Mouse (Mus musculus) spleen, adult 2 months (tissue): ENCODE results near the gene Mmp13. TPM values are rescaled to one million over a fixed set of nuclear protein-coding genes. Genes with fewer than 3 reads are reported as not detected.
"Not testable (repeated sequence)": the region's sequence is repeated elsewhere in the genome, so short reads cannot be mapped to it uniquely, and the experiment has no call there.

Experiments used
- DNase-seq, 2 experiments: peaks; one replicate each; pipeline versions ENCODE4 v3.0.0 to v3.0.0-alpha.2; 2012 to 2021; ENCODE audit warnings: low spot score in 2 of 2, low read depth in 1 of 2
- H3K27ac ChIP-seq: fragments of 200-500 bp; 2 replicates; pipeline ENCODE4 v1.5.1; 2012; ENCODE audit warnings: low read length, inconsistent platforms; ENCODE audit not compliant: insufficient read depth
- H3K27me3 ChIP-seq: fragments of 200-500 bp; 2 replicates; pipeline ENCODE4 v1.6.1; 2012; ENCODE audit warnings: mild to moderate bottlenecking, moderate library complexity, low read length, inconsistent platforms; ENCODE audit not compliant: control insufficient read depth, insufficient read depth
- H3K36me3 ChIP-seq: fragments of 200-500 bp; 2 replicates; pipeline ENCODE4 v1.6.1; 2012; ENCODE audit warnings: mild to moderate bottlenecking, low read length, inconsistent platforms; ENCODE audit not compliant: control insufficient read depth, insufficient read depth
- H3K4me1 ChIP-seq: fragments of 200-500 bp; 2 replicates; pipeline ENCODE4 v1.6.1; 2011; ENCODE audit warnings: inconsistent platforms; ENCODE audit not compliant: control insufficient read depth, insufficient read depth, insufficient read length
- H3K4me3 ChIP-seq: fragments of 200-500 bp; 2 replicates; pipeline ENCODE4 v1.5.1; 2011; ENCODE audit warnings: mild to moderate bottlenecking, inconsistent platforms; ENCODE audit not compliant: insufficient read depth, insufficient read length; ENCODE audit errors: extremely low read depth
- CTCF ChIP-seq: fragments of 200-500 bp; IDR thresholded peaks from 2 replicates; pipeline ENCODE4 v1.5.1; 2011; ENCODE audit warnings: mild to moderate bottlenecking, inconsistent platforms; ENCODE audit not compliant: insufficient read depth, insufficient read length, insufficient replicate concordance; ENCODE audit errors: extremely low read depth
- POLR2A ChIP-seq: fragments of 200-500 bp; IDR thresholded peaks from 2 replicates; pipeline ENCODE4 v1.6.1; 2011; ENCODE audit warnings: low read depth, low read length, inconsistent platforms
- WGBS: fragments of 180-500 bp; shearing (Covaris S2); methylation state at CpG from one replicate; pipeline ENCODE4 v1.1.7; 2018; 5-methylcytosine and 5-hydroxymethylcytosine counted together
- polyA plus RNA-seq: library from polyadenylated mRNA; depleted of rRNA; stranded (reverse); fragments of >200 nt; gene quantifications from 2 replicates; pipeline ENCODE4 v1.2.3, GENCODE M21; 2012; rRNA removed

The Mmp13 gene
- polyA plus RNA-seq, 1 experiment, result 0.05 TPM

- no peaks in the 10 kb centered on the region for H3K36me3 ChIP-seq
- no peaks in the 10 kb centered on the region for H3K27me3 ChIP-seq
- H3K4me1 ChIP-seq, result no peaks in the 10 kb centered on the region
- no peak overlapping the region for H3K4me3 ChIP-seq
- H3K27ac ChIP-seq, result no peak overlapping the region
- DNase-seq, result no peak
- 94% methylated on average over 7 of the region's 7 CpGs for WGBS
- TF ChIP-seq CTCF, result no peak
- no peak for TF ChIP-seq POLR2A
Measured at GRCm38 (mm10) chr9:7282565-7283302, 10.4 kb downstream of the Mmp13 start.

- 91% methylated on average over 2 of the region's 2 CpGs for WGBS
Measured at GRCm38 (mm10) chr9:7283303-7283684, 11.0 kb downstream of the Mmp13 start.

GRCm38 (mm10) chr9:7289501-7289900 lies 17.2 kb downstream of the Mmp13 start:
- TF ChIP-seq CTCF (no peak), POLR2A (no peak)
- H3K27ac ChIP-seq, result no peak overlapping the region
- no peak for DNase-seq
- no peaks in the 10 kb centered on the region for H3K4me1 ChIP-seq
- WGBS, result 85% methylated on average over 2 of the region's 2 CpGs
- no peaks in the 10 kb centered on the region for H3K27me3 ChIP-seq
- H3K4me3 ChIP-seq, result no peak overlapping the region
- H3K36me3 ChIP-seq, result no peaks in the 10 kb centered on the region

More at GRCm38 (mm10) chr9:7283303-7283684, 11.0 kb downstream of the Mmp13 start:
- not testable (repeated sequence) for H3K36me3 ChIP-seq, H3K27me3 ChIP-seq, H3K4me1 ChIP-seq, H3K4me3 ChIP-seq, DNase-seq, H3K27ac ChIP-seq

GRCm38 (mm10) chr9:7289901-7290300 lies 17.6 kb downstream of the Mmp13 start:
- no peak overlapping the region for H3K4me3 ChIP-seq
- TF ChIP-seq CTCF (no peak), POLR2A (no peak)
- no peaks in the 10 kb centered on the region for H3K36me3 ChIP-seq
- no peaks in the 10 kb centered on the region for H3K27me3 ChIP-seq
- no peak overlapping the region for H3K27ac ChIP-seq
- no peaks in the 10 kb centered on the region for H3K4me1 ChIP-seq
- no peak for DNase-seq
- 91% methylated on average over 12 of the region's 12 CpGs for WGBS

- Histone ChIP-seq H3K27ac (no peak overlapping the region), H3K27me3 (no peaks in the 10 kb centered on the region), H3K4me3 (no peak overlapping the region), H3K36me3 (no peaks in the 10 kb centered on the region), H3K4me1 (no peaks in the 10 kb centered on the region)
- 39% methylated on average over 1 of the region's 1 CpGs for WGBS
- no peak for TF ChIP-seq CTCF
- TF ChIP-seq POLR2A, result no peak
- DNase-seq, result no peak
Measured at GRCm38 (mm10) chr9:7292132-7292531, 19.8 kb downstream of the Mmp13 start.

- no peak for DNase-seq
- no peaks in the 10 kb centered on the region for H3K27me3 ChIP-seq
- peaks cover 4% of the 10 kb centered on the region for H3K4me1 ChIP-seq
- no peaks in the 10 kb centered on the region for H3K36me3 ChIP-seq
- H3K4me3 ChIP-seq, result no peak overlapping the region
- no peak overlapping the region for H3K27ac ChIP-seq
- TF ChIP-seq CTCF (no peak), POLR2A (no peak)
Measured at GRCm38 (mm10) chr9:7331847-7332246, 59.5 kb downstream of the Mmp13 start.

Other genes starting within 250 kb of the Mmp13 start
- 0.35 and 0.38 TPM in 2 replicates for gene Dync2h1, start 88.1 kb upstream of the Mmp13 start, polyA plus RNA-seq
- gene Dcun1d5, start 88.0 kb upstream of the Mmp13 start, polyA plus RNA-seq, result 13.6 and 27.1 TPM in 2 replicates
- 1.4 and 1.5 TPM in 2 replicates for gene Mmp12, start 71.9 kb downstream of the Mmp13 start, polyA plus RNA-seq
- gene Mmp1b, start 115.5 kb downstream of the Mmp13 start, polyA plus RNA-seq, result not detected in 2 replicates
- 0.63 and 0.67 TPM in 2 replicates for gene Mmp3, start 173.3 kb downstream of the Mmp13 start, polyA plus RNA-seq
- not detected in 2 replicates for gene Mmp10, start 229.8 kb downstream of the Mmp13 start, polyA plus RNA-seq